Mouse (Mus musculus): ENCODE data around the gene Sema3b. TPM values are rescaled to one million over a fixed set of nuclear protein-coding genes. Genes with fewer than 3 reads are reported as not detected.

Sema3b gene
- 30.5 and 33.3 TPM in 2 replicates for polyA plus RNA-seq (2015; fragmentation: Nextera tagmentation; extraction: Ambion mirVana)

GRCm38 (mm10) chr9:107608741-107609432 is at the start of gene Sema3b:
Gene Sema3b (minus strand): TSS chr9:107609229.
- Histone ChIP-seq H3K4me2 (ENCODE audit: low read length) (peak within 1 kb of the TSS; percentile 50), H3K27me3 (ENCODE audit: insufficient read depth, low read length) (no peaks in the 10 kb centered on the region), H3K4me3 (replicated peaks; ENCODE audit: low read depth, low read length) (no peak within 1 kb of the TSS), H3K9ac (ENCODE audit: low read depth, low read length) (peak within 1 kb of the TSS; percentile 13), H3K4me1 (replicated peaks; ENCODE audit: insufficient read depth, low read length) (peaks cover 50% of the 10 kb centered on the region), H3K36me3 (ENCODE audit: insufficient read depth, low read length) (peaks cover 2% of the 10 kb centered on the region; the same call in 1 of the 2 replicates), H3K9me3 (replicated peaks; ENCODE audit: low read length) (no peaks in the 10 kb centered on the region), H3K27ac (peak within 1 kb of the TSS; percentile 85)
- ATAC-seq (replicated peaks; ENCODE audit: low FRiP score, low read depth) (no peak), DNase-seq (ENCODE audit: low spot score) (no peak)
- 28% methylated on average over 12 of the region's 12 CpGs for WGBS
- no peak for TF ChIP-seq CTCF (IDR thresholded peaks at IDR 0.05; ENCODE audit: low read depth)

GRCm38 (mm10) chr9:107658096-107658495 is 49.1 kb upstream of the Sema3b start:
- no peaks in the 10 kb centered on the region for H3K36me3 ChIP-seq (ENCODE audit: insufficient read depth, low read length)
- 77% methylated on average over 6 of the region's 6 CpGs for WGBS
- no peaks in the 10 kb centered on the region for H3K9me3 ChIP-seq (replicated peaks; ENCODE audit: low read length)
- TF ChIP-seq CTCF (IDR thresholded peaks at IDR 0.05; ENCODE audit: low read depth) = no peak
- H3K4me2 ChIP-seq (ENCODE audit: low read length) = no peak overlapping the region
- no peak overlapping the region for H3K9ac ChIP-seq (ENCODE audit: low read depth, low read length)
- H3K4me1 ChIP-seq (replicated peaks; ENCODE audit: insufficient read depth, low read length) = no peaks in the 10 kb centered on the region
- ATAC-seq (replicated peaks; ENCODE audit: low FRiP score, low read depth) (no peak), DNase-seq (ENCODE audit: low spot score) (no peak)
- H3K27ac ChIP-seq = no peak overlapping the region
- no peak overlapping the region for H3K4me3 ChIP-seq (replicated peaks; ENCODE audit: low read depth, low read length)
- no peaks in the 10 kb centered on the region for H3K27me3 ChIP-seq (ENCODE audit: insufficient read depth, low read length)

DNA sequence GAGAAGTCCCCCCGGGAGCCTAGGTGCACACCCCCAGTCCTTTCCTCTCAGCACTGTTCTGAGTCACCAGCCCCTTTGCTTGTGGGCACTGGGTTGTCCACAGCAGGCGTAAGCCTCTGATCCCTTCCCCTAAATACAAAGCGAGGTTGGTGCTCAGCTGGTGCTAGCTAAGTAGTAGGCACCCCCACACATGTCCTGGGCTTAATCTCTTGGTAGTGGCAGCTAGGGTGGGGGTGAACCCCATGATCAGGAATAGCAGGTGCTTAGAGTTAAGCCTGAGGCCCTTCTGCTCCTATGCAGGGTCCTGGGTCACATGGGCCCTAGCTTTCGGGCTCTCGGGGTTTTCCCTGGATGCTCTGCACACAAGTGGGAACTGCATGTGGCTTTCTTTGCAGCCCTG is 48.1 kb upstream of the Sema3b start:
- TF ChIP-seq CTCF (IDR thresholded peaks at IDR 0.05; ENCODE audit: low read depth) = no peak
- no peaks in the 10 kb centered on the region for H3K36me3 ChIP-seq (ENCODE audit: insufficient read depth, low read length)
- DNase-seq (ENCODE audit: low spot score) = no peak
- no peak overlapping the region for H3K9ac ChIP-seq (ENCODE audit: low read depth, low read length)
- no peaks in the 10 kb centered on the region for H3K27me3 ChIP-seq (ENCODE audit: insufficient read depth, low read length)
- no peaks in the 10 kb centered on the region for H3K9me3 ChIP-seq (replicated peaks; ENCODE audit: low read length)
- no peak for ATAC-seq (replicated peaks; ENCODE audit: low FRiP score, low read depth)
- no peaks in the 10 kb centered on the region for H3K4me1 ChIP-seq (replicated peaks; ENCODE audit: insufficient read depth, low read length)
- H3K27ac ChIP-seq = no peak overlapping the region
- no peak overlapping the region for H3K4me3 ChIP-seq (replicated peaks; ENCODE audit: low read depth, low read length)
- H3K4me2 ChIP-seq (ENCODE audit: low read length) = no peak overlapping the region
- WGBS = 86% methylated on average over 5 of the region's 5 CpGs

DNA sequence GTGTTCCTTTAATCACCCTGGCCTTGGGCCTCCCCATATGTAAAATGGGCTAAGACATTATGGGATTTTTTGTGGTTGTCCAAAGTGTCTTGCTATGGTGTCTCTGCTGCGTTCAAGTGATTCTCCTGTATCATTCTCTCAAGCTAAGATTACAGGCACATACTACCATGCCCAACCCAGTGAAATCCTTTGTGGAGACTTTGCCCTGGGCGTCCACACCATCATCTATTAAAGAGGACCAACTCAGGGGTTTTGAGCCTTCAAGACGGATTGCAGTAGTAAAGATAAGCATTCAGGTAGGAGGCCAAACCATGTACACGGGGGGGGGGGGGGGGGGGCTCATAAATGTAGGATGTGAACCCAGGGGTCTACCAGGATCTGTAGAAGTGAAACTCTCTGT is 45.6 kb upstream of the Sema3b start:
- Histone ChIP-seq H3K4me2 (ENCODE audit: low read length) (no peak overlapping the region), H3K9me3 (replicated peaks; ENCODE audit: low read length) (no peaks in the 10 kb centered on the region), H3K36me3 (ENCODE audit: insufficient read depth, low read length) (no peaks in the 10 kb centered on the region), H3K4me3 (replicated peaks; ENCODE audit: low read depth, low read length) (no peak overlapping the region), H3K4me1 (replicated peaks; ENCODE audit: insufficient read depth, low read length) (no peaks in the 10 kb centered on the region; the same call in 1 of the 2 replicates), H3K27ac (no peak overlapping the region), H3K27me3 (ENCODE audit: insufficient read depth, low read length) (no peaks in the 10 kb centered on the region), H3K9ac (ENCODE audit: low read depth, low read length) (no peak overlapping the region)
- 71% methylated on average over 4 of the region's 4 CpGs for WGBS
- TF ChIP-seq CTCF (IDR thresholded peaks at IDR 0.05; ENCODE audit: low read depth) = no peak
- ATAC-seq (replicated peaks; ENCODE audit: low FRiP score, low read depth) (no peak), DNase-seq (ENCODE audit: low spot score) (no peak)

GRCm38 (mm10) chr9:107653474-107653873 is 44.4 kb upstream of the Sema3b start:
- no peak overlapping the region for H3K9ac ChIP-seq (ENCODE audit: low read depth, low read length)
- H3K27ac ChIP-seq = no peak overlapping the region
- no peaks in the 10 kb centered on the region for H3K36me3 ChIP-seq (ENCODE audit: insufficient read depth, low read length)
- H3K27me3 ChIP-seq (ENCODE audit: insufficient read depth, low read length) = no peaks in the 10 kb centered on the region
- no peak for TF ChIP-seq CTCF (IDR thresholded peaks at IDR 0.05; ENCODE audit: low read depth)
- H3K4me1 ChIP-seq (replicated peaks; ENCODE audit: insufficient read depth, low read length) = no peaks in the 10 kb centered on the region; the same call in 1 of the 2 replicates
- no peak overlapping the region for H3K4me3 ChIP-seq (replicated peaks; ENCODE audit: low read depth, low read length)
- ATAC-seq (replicated peaks; ENCODE audit: low FRiP score, low read depth) (no peak), DNase-seq (ENCODE audit: low spot score) (no peak)
- H3K4me2 ChIP-seq (ENCODE audit: low read length) = no peak overlapping the region
- WGBS = 77% methylated on average over 2 of the region's 2 CpGs
- no peaks in the 10 kb centered on the region for H3K9me3 ChIP-seq (replicated peaks; ENCODE audit: low read length)

DNA sequence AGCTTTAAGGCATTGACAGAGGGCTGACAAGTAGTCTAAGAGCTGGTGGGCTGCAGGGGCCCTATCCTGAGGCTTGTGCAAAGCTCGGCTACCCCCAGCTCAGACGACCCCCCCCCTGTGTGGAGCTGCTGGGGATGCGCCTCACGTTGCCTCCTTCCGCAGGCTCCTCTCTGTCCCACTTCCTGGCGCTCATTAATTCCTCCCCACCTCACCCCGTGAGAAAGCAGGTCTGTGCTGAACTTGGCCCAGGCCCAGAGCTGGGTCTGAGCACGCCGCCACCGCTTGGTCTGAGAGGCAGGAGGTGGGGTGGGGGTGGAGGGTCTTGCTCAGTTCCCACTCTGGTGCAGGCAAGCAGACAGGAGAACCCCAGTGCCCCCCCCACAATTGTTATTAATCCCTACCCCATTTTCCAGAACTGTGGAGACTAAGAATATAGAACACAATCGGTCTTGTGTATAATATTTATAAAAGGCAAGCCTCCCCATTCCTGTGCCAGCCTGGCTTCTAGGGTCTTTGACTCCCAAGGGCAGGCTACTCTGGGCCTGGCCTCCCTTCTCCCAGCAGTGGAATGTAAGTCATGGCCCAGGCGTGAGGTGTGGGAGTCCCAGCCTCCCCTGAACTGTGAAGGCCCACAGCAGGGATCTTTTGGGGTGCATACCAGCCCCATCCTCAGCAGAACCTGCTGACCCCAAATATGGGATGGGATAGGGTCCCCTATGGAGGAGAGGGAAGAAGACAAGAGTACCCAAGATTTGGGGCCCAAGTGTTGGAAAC is 41.9 kb upstream of the Sema3b start:
- WGBS = 32% methylated on average over 12 of the region's 12 CpGs
- Histone ChIP-seq H3K4me1 (replicated peaks; ENCODE audit: insufficient read depth, low read length) (no peaks in the 10 kb centered on the region; the same call in 1 of the 2 replicates), H3K27ac (no peak overlapping the region), H3K9ac (ENCODE audit: low read depth, low read length) (no peak overlapping the region), H3K4me3 (replicated peaks; ENCODE audit: low read depth, low read length) (no peak overlapping the region), H3K36me3 (ENCODE audit: insufficient read depth, low read length) (no peaks in the 10 kb centered on the region), H3K27me3 (ENCODE audit: insufficient read depth, low read length) (no peaks in the 10 kb centered on the region), H3K4me2 (ENCODE audit: low read length) (no peak overlapping the region), H3K9me3 (replicated peaks; ENCODE audit: low read length) (no peaks in the 10 kb centered on the region)
- ATAC-seq (replicated peaks; ENCODE audit: low FRiP score, low read depth) (0 out of 2 replicates have a peak, but pooled peaks have one; percentile 19), DNase-seq (ENCODE audit: low spot score) (no peak)
- no peak for TF ChIP-seq CTCF (IDR thresholded peaks at IDR 0.05; ENCODE audit: low read depth)

Data from kidney, postnatal 0 days (tissue).